ENCODE assay signal across 8 mouse cellular contexts in genomic region chr6:97310901-97311331, GRCm38 (mm10). TPM values are rescaled to one million over a fixed set of nuclear protein-coding genes. Genes with fewer than 3 reads are reported as not detected.
DNase-seq lines count a peak whose midpoint lies in the region; ATAC-seq and TF ChIP-seq lines count a peak whose summit lies in the region.

No protein-coding gene starts in this region.

- DNase-seq in liver, adult 2 months (ENCODE audit: extremely low read depth, low read depth, low spot score), result peak; percentile 80
- DNase-seq in liver, result no peak
- DNase-seq in midbrain, postnatal 0 days (ENCODE audit: low spot score), result no peak
- DNase-seq in spleen, postnatal 14 days (ENCODE audit: low spot score in 2 of 2), result no peak
- no peak for DNase-seq in cerebellum, adult 9-10 months
- DNase-seq in frontal cortex, postnatal 10 days (ENCODE audit: low spot score in 2 of 2), result no peak

- H3K79me2 ChIP-seq in liver, adult 2 months (ENCODE audit: control insufficient read depth, insufficient read depth, low read length), result peaks cover 4% of the 10 kb centered on the region; the same call in 1 of the 2 replicates

- peaks cover 22% of the 10 kb centered on the region for H3K36me3 ChIP-seq in liver, adult 2 months (ENCODE audit: control insufficient read depth, insufficient read depth, low read length)
- no peaks in the 10 kb centered on the region for H3K36me3 ChIP-seq in embryonic facial prominence, embryonic 12.5 days
- H3K36me3 ChIP-seq in kidney, embryonic 16.5 days (ENCODE audit: insufficient read depth, low read length), result peaks cover 10% of the 10 kb centered on the region; the same call in 1 of the 2 replicates
- 0 out of 2 replicates have a peak, but pooled peaks cover 3% of the 10 kb centered on the region for H3K36me3 ChIP-seq in midbrain, postnatal 0 days (ENCODE audit: insufficient read depth, low read length)

- H3K4me2 ChIP-seq in embryonic facial prominence, embryonic 12.5 days (replicated peaks), result peak overlapping the region; percentile 75
- peak overlapping the region; percentile 93 for H3K4me2 ChIP-seq in kidney, embryonic 16.5 days (replicated peaks; ENCODE audit: low read depth, low read length)
- peak overlapping the region; percentile 41; the same call in 1 of the 2 replicates for H3K4me2 ChIP-seq in midbrain, postnatal 0 days (ENCODE audit: low read depth, low read length, poor library complexity, severe bottlenecking)

- ATAC-seq in embryonic facial prominence, embryonic 12.5 days (ENCODE audit: insufficient number of reproducible peaks, insufficient read depth, low FRiP score, low TSS enrichment), result no peak
- ATAC-seq in kidney, embryonic 16.5 days (ENCODE audit: low FRiP score, low TSS enrichment), result no peak
- ATAC-seq in midbrain, postnatal 0 days (ENCODE audit: low FRiP score), result no peak

- no peak for TF ChIP-seq POLR2A in liver, adult 2 months (IDR thresholded peaks at IDR 0.05; ENCODE audit: extremely low read depth, insufficient read depth, low read length)

- peak overlapping the region; percentile 58 for H3K4me3 ChIP-seq in liver, adult 2 months (ENCODE audit: insufficient read depth, low read depth, low read length)
- H3K4me3 ChIP-seq in embryonic facial prominence, embryonic 12.5 days, result peak overlapping the region; percentile 36
- H3K4me3 ChIP-seq in kidney, embryonic 16.5 days (ENCODE audit: low read length), result peak overlapping the region; percentile 60
- no peak overlapping the region for H3K4me3 ChIP-seq in midbrain, postnatal 0 days (ENCODE audit: low read depth, low read length)

- no peaks in the 10 kb centered on the region for H3K27me3 ChIP-seq in liver, adult 2 months (ENCODE audit: control insufficient read depth, insufficient read depth, low read length)
- peaks cover 2% of the 10 kb centered on the region; the same call in 1 of the 2 replicates for H3K27me3 ChIP-seq in embryonic facial prominence, embryonic 12.5 days
- H3K27me3 ChIP-seq in kidney, embryonic 16.5 days (ENCODE audit: insufficient read depth, low read length), result no peaks in the 10 kb centered on the region
- peaks cover 3% of the 10 kb centered on the region; the same call in 1 of the 2 replicates for H3K27me3 ChIP-seq in midbrain, postnatal 0 days (ENCODE audit: insufficient read depth, low read length)

- 16% methylated on average over 7 of the region's 7 CpGs for WGBS in liver, adult 2 months
- 42% methylated on average over 7 of the region's 7 CpGs for WGBS in embryonic facial prominence, embryonic 12.5 days
- WGBS in kidney, embryonic 16.5 days, result 12% methylated on average over 7 of the region's 7 CpGs
- 55% methylated on average over 7 of the region's 7 CpGs for WGBS in midbrain, postnatal 0 days

- peaks cover 13% of the 10 kb centered on the region for H3K4me1 ChIP-seq in liver, adult 2 months (ENCODE audit: control insufficient read depth, insufficient read depth, low read length)
- peaks cover 9% of the 10 kb centered on the region for H3K4me1 ChIP-seq in embryonic facial prominence, embryonic 12.5 days
- peaks cover 44% of the 10 kb centered on the region for H3K4me1 ChIP-seq in kidney, embryonic 16.5 days (ENCODE audit: insufficient read depth, low read length)
- no peaks in the 10 kb centered on the region for H3K4me1 ChIP-seq in midbrain, postnatal 0 days (ENCODE audit: insufficient read depth, low read length)

- TF ChIP-seq CTCF in liver, adult 2 months (IDR thresholded peaks at IDR 0.05; ENCODE audit: low read depth, low read length), result no peak
- no peak for TF ChIP-seq CTCF in midbrain, postnatal 0 days (IDR thresholded peaks at IDR 0.05)

- peak overlapping the region; percentile 79 for H3K9ac ChIP-seq in liver, adult 2 months (ENCODE audit: low read depth, low read length)
- H3K9ac ChIP-seq in embryonic facial prominence, embryonic 12.5 days, result 0 out of 2 replicates have a peak overlapping the region, but pooled peaks have one; percentile 40
- H3K9ac ChIP-seq in kidney, embryonic 16.5 days (replicated peaks; ENCODE audit: low read length), result peak overlapping the region; percentile 81
- H3K9ac ChIP-seq in midbrain, postnatal 0 days (replicated peaks; ENCODE audit: low read length, poor library complexity, severe bottlenecking), result 0 out of 2 replicates have a peak overlapping the region, but pooled peaks have one; percentile 19

- H3K27ac ChIP-seq in liver, adult 2 months (replicated peaks; ENCODE audit: insufficient read depth, low read depth, low read length), result peak overlapping the region; percentile 92
- H3K27ac ChIP-seq in embryonic facial prominence, embryonic 12.5 days, result peak overlapping the region; percentile 72; the same call in 1 of the 2 replicates
- H3K27ac ChIP-seq in kidney, embryonic 16.5 days (ENCODE audit: low read length), result peak overlapping the region; percentile 96
- no peak overlapping the region for H3K27ac ChIP-seq in midbrain, postnatal 0 days (ENCODE audit: low read depth, low read length)

- no peaks in the 10 kb centered on the region for H3K9me3 ChIP-seq in embryonic facial prominence, embryonic 12.5 days
- no peaks in the 10 kb centered on the region for H3K9me3 ChIP-seq in kidney, embryonic 16.5 days (ENCODE audit: low read length)
- no peaks in the 10 kb centered on the region for H3K9me3 ChIP-seq in midbrain, postnatal 0 days (ENCODE audit: low read length)

RNA-seq across cellular contexts. Expression of gene Lmod3, which starts 58.4 kb away (rescaled TPM):
- 0.27 and 0.28 TPM in 2 replicates for total RNA-seq in liver, adult 2 months (2014; rRNA removed)
- polyA plus RNA-seq in liver, adult 2 months (2012; rRNA removed), result 0.04 and 0.07 TPM in 2 replicates
- 2.4 and 3.7 TPM in 2 replicates for polyA plus RNA-seq in embryonic facial prominence, embryonic 12.5 days (2016; fragmentation: Nextera tagmentation; extraction: Ambion mirVana)
- polyA plus RNA-seq in kidney, embryonic 16.5 days (2015; fragmentation: Nextera tagmentation; extraction: Ambion mirVana), result 0.15 and 0.52 TPM in 2 replicates
- not detected in 2 replicates for total RNA-seq in midbrain, postnatal 0 days (2014; rRNA removed)
- not detected in 2 replicates for polyA plus RNA-seq in midbrain, postnatal 0 days (2015; fragmentation: Nextera tagmentation; extraction: Ambion mirVana)

Comparison
In these comparisons a context has a peak if more than half of its experiments do, and no peak if none do; other contexts are left out.
1. H3K9ac ChIP-seq: peak in every context shown above with its lines; median percentile 81 in kidney, embryonic 16.5 days; 79 in liver, adult 2 months; 40 in embryonic facial prominence, embryonic 12.5 days; 19 in midbrain, postnatal 0 days.
2. H3K4me2 ChIP-seq: peak in every context shown above with its lines; median percentile 93 in kidney, embryonic 16.5 days; 75 in embryonic facial prominence, embryonic 12.5 days; 41 in midbrain, postnatal 0 days.